Mouse (Mus musculus) testis, adult 2 months (tissue): ENCODE measurements at regions not wholly inside any gene's neighbourhood (a gene's known extent, or its start where the extent isn't known, plus 50 kb on each side); places are given as distances from the start of the nearest gene placed in this dataset.

Source experiments
- H3K27ac ChIP-seq: fragments of 200-500 bp; 2 replicates; pipeline ENCODE4 v1.5.1; 2012; ENCODE audit warnings: low read depth, low read length; ENCODE audit not compliant: control insufficient read depth, insufficient read depth
- H3K27me3 ChIP-seq: fragments of 200-500 bp; 2 replicates; pipeline ENCODE4 v1.6.1; 2012; ENCODE audit warnings: mild to moderate bottlenecking, low read length, moderate library complexity; ENCODE audit not compliant: control insufficient read depth, insufficient read depth
- H3K36me3 ChIP-seq: fragments of 200-500 bp; 2 replicates; pipeline ENCODE4 v1.6.1; 2012; ENCODE audit warnings: mild to moderate bottlenecking, low read length; ENCODE audit not compliant: control insufficient read depth, insufficient read depth
- H3K4me1 ChIP-seq: fragments of 200-500 bp; 2 replicates; pipeline ENCODE4 v1.6.1; 2012; ENCODE audit warnings: low read length; ENCODE audit not compliant: control insufficient read depth, insufficient read depth
- H3K4me3 ChIP-seq: fragments of 200-500 bp; 2 replicates; pipeline ENCODE4 v1.5.1; 2012; ENCODE audit warnings: low read depth, mild to moderate bottlenecking, low read length, moderate library complexity, mixed read lengths; ENCODE audit not compliant: control insufficient read depth
- CTCF ChIP-seq: fragments of 200-500 bp; IDR thresholded peaks from 2 replicates; pipeline ENCODE4 v1.5.1; 2012; ENCODE audit warnings: low read depth, mild to moderate bottlenecking, inconsistent platforms, low read length, moderate library complexity; ENCODE audit not compliant: control insufficient read depth, insufficient read depth, insufficient replicate concordance
- POLR2A ChIP-seq: fragments of 200-500 bp; IDR thresholded peaks from 2 replicates; pipeline ENCODE4 v1.6.1; 2012; ENCODE audit warnings: low read depth, mild to moderate bottlenecking, inconsistent platforms, low read length, moderate library complexity; ENCODE audit not compliant: control insufficient read depth

GRCm38 (mm10) chr3:149045343-149045742, 55.0 kb upstream of the Adgrl2 start:
- TF ChIP-seq CTCF (no peak), POLR2A (no peak)
- Histone ChIP-seq H3K4me3 (no peak overlapping the region), H3K27ac (no peak overlapping the region), H3K36me3 (no peaks in the 10 kb centered on the region), H3K27me3 (no peaks in the 10 kb centered on the region), H3K4me1 (no peaks in the 10 kb centered on the region)

- no peaks in the 10 kb centered on the region for H3K27me3 ChIP-seq
- H3K4me1 ChIP-seq, result no peaks in the 10 kb centered on the region
- no peak overlapping the region for H3K27ac ChIP-seq
- H3K36me3 ChIP-seq, result no peaks in the 10 kb centered on the region
- TF ChIP-seq POLR2A, result no peak
- TF ChIP-seq CTCF, result no peak
- no peak overlapping the region for H3K4me3 ChIP-seq
Observed at GRCm38 (mm10) chr3:149043901-149044300, 53.5 kb upstream of the Adgrl2 start.

GRCm38 (mm10) chr3:149042527-149042926, 52.2 kb upstream of the Adgrl2 start:
- Histone ChIP-seq H3K4me1 (no peaks in the 10 kb centered on the region), H3K27ac (no peak overlapping the region), H3K27me3 (no peaks in the 10 kb centered on the region), H3K4me3 (no peak overlapping the region), H3K36me3 (no peaks in the 10 kb centered on the region)
- TF ChIP-seq CTCF (no peak), POLR2A (no peak)

- Histone ChIP-seq H3K4me3 (no peak overlapping the region), H3K4me1 (no peaks in the 10 kb centered on the region), H3K27me3 (no peaks in the 10 kb centered on the region), H3K36me3 (no peaks in the 10 kb centered on the region), H3K27ac (no peak overlapping the region)
- TF ChIP-seq CTCF (no peak), POLR2A (no peak)
Observed at GRCm38 (mm10) chr3:149041188-149041587, 50.8 kb upstream of the Adgrl2 start.
